Mouse (Mus musculus) kidney, adult 2 months (tissue): Measurements from ENCODE around the gene C1qtnf5.

Source experiments
- CTCF ChIP-seq: fragments of 200-500 bp; conservative IDR thresholded peaks from 2 replicates; pipeline ENCODE4 v1.5.1; 2011; ENCODE audit warnings: low read depth, mild to moderate bottlenecking, control low read depth, low read length, moderate library complexity, mixed read lengths; ENCODE audit not compliant: insufficient read depth, insufficient read length
- POLR2A ChIP-seq: fragments of 200-500 bp; IDR thresholded peaks from one replicate; pipeline ENCODE4 v1.6.1; 2011; ENCODE audit warnings: low read depth, low read length, control low read depth

GRCm38 (mm10) chr9:44141951-44142350 lies 34.9 kb downstream of the C1qtnf5 start:
- TF ChIP-seq CTCF = no peak
- no peak for TF ChIP-seq POLR2A
